Mouse (Mus musculus) thymus, adult 18-20 months (tissue): Measurements from ENCODE around the gene Ifng.
"Not testable (repeated sequence)": the region's sequence is repeated elsewhere in the genome, so short reads cannot be mapped to it uniquely, and the experiment has no call there.

Experiments used
- DNase-seq, 2 experiments: peaks; one replicate each; pipeline ENCODE4 v3.0.0; 2022; ENCODE audit warnings: mixed read lengths in 2 of 2

Gene Ifng

GRCm38 (mm10) chr10:118440742-118441240, at the start of gene Ifng:
Gene Ifng (plus strand): TSS chr10:118441046.
- DNase-seq = no peak

GRCm38 (mm10) chr10:118399917-118400316, 40.9 kb upstream of the Ifng start:
- DNase-seq = no peak

GRCm38 (mm10) chr10:118406463-118407221, 34.2 kb upstream of the Ifng start:
- DNase-seq = no peak

- DNase-seq = no peak
Measured at GRCm38 (mm10) chr10:118411377-118411776, 29.5 kb upstream of the Ifng start.

GRCm38 (mm10) chr10:118412774-118413173, 28.1 kb upstream of the Ifng start:
- no peak for DNase-seq

- peak; percentile 60 to 65 for DNase-seq
Measured at GRCm38 (mm10) chr10:118419000-118419425, 21.8 kb upstream of the Ifng start.

GRCm38 (mm10) chr10:118420896-118421295, 19.9 kb upstream of the Ifng start:
- no peak for DNase-seq

- no peak for DNase-seq
Measured at GRCm38 (mm10) chr10:118435501-118435900, 5.3 kb upstream of the Ifng start.

GRCm38 (mm10) chr10:118441898-118442297, 1.1 kb downstream of the Ifng start:
- no peak for DNase-seq

GRCm38 (mm10) chr10:118442999-118443398, 2.2 kb downstream of the Ifng start:
- no peak for DNase-seq

- no peak for DNase-seq
Measured at GRCm38 (mm10) chr10:118445021-118445420, 4.2 kb downstream of the Ifng start.

- no peak for DNase-seq
Measured at GRCm38 (mm10) chr10:118445502-118445901, 4.7 kb downstream of the Ifng start.

- DNase-seq = no peak
Measured at GRCm38 (mm10) chr10:118445978-118446377, 5.1 kb downstream of the Ifng start.

GRCm38 (mm10) chr10:118451747-118452146, 10.9 kb downstream of the Ifng start:
- DNase-seq = no peak

GRCm38 (mm10) chr10:118458729-118459128, 17.9 kb downstream of the Ifng start:
- DNase-seq = no peak

- no peak for DNase-seq
Measured at GRCm38 (mm10) chr10:118461126-118461767, 20.4 kb downstream of the Ifng start.

GRCm38 (mm10) chr10:118466481-118466880, 25.6 kb downstream of the Ifng start:
- no peak for DNase-seq

- peak in 1 of 2 experiments; percentile 7 for DNase-seq
Measured at GRCm38 (mm10) chr10:118469047-118469446, 28.2 kb downstream of the Ifng start.

- no peak for DNase-seq
Measured at GRCm38 (mm10) chr10:118470296-118470957, 29.6 kb downstream of the Ifng start.

- not testable (repeated sequence) for DNase-seq
Measured at GRCm38 (mm10) chr10:118472846-118473245, 32.0 kb downstream of the Ifng start.

- DNase-seq = no peak
Measured at GRCm38 (mm10) chr10:118476696-118477095, 35.9 kb downstream of the Ifng start.

GRCm38 (mm10) chr10:118477297-118477696, 36.5 kb downstream of the Ifng start:
- DNase-seq = no peak

GRCm38 (mm10) chr10:118479244-118479643, 38.4 kb downstream of the Ifng start:
- DNase-seq = no peak

- no peak for DNase-seq
Measured at GRCm38 (mm10) chr10:118480118-118480517, 39.3 kb downstream of the Ifng start.
